Mouse (Mus musculus): ENCODE data around the gene Acvr2b.

Acvr2b gene

DNA sequence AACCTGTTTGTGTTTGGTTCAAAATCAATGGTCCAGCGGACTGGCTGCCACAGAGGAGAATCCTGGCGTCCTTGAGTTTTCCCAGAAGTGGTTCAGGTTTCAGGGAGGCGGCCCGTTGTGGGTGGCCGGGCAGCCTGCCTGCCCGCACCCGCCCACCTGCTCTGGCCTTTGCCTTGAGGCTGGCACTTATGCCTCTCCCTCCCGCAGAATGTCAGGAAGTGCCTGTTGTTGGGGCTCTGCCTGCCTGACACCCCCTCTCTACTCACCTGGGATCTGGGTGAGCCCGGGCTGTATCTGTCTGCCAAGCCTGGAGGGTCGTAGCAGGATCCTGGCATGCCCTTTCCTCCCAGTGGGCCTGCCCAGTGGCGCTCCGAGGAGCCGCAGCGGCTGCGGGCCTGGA lies 6.0 kb downstream of the Acvr2b start:
- in situ Hi-C loops (cut with MboI, MseI), result no loop called here

DNA sequence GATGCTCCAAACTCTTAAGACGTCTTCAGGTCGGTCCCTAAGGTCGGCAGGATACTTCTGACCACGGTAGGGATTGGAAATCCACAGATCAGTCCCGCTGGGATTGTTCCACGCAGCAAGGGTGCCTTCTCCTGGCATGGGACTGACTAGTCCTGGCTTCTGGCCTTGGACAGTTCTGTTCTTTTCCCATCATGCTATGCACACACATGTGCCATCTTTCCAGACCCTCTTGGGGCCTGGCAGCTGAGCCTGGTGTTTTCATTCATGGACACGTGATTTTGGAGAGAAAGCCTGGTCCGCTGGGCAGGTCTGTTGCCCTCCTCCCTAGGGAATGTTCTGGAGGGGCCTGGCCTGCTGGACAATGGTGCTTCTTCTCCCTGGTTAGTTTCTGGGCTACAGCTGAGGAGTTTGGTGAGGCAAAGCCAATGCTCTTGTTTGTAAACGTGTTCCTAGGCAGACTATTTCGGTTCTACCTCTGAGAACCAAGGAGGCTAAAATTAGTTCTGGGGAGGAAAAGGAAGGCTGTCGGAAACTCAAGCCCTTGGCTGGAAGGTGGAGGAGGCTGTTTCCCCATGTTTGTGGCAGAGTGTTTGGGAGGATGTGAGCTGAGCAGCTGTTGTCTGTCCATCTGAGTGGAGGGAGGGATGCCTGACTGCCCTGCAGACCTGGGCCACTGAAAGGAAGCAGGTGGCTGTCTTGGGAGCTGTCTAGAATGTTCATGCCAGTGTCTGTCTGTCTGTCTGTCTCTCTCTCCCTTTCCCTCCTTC lies 7.2 kb downstream of the Acvr2b start:
- in situ Hi-C loops (cut with MboI, MseI), result no loop called here

DNA sequence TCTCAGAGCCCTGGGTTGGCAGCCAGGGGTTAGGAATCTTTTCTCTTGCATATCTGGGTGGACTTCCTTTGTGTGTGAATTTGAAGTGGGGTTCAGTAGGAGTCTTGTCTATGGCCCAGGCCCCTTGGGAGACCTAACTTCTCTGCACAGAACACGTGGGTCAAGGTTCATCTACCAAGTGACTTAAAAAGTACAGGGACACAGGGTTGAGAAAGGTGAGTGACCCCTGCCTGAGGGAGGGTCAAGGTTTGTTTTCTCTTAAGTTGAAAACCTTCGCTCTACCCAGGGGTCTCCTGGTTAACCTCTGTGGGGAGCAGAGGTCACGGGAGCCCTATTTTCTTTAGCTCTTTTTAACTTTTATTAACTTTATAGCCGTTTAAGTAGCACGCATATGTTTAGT lies 7.9 kb downstream of the Acvr2b start:
- in situ Hi-C loops (cut with MboI, MseI), result no loop called here

DNA sequence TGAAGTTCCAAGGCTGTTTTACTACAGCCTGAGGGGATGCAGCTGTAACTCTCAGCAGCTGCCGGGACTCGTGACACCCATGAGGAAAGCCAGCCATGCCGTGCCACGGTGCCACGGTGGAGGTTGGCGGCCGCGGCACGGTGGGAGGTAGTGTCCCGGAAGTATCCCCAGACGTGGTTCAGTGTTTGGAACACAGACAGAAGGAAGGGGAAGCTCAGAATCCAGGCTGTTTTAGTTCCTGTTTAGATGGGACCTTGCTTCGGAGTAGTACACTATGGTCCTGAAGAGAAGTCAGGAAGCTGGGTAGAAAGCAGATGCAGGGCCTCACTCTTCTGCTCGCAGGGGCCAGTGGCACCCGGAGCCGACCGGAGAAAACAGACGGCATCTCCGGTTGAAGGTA lies 16.1 kb downstream of the Acvr2b start:
- in situ Hi-C loops (cut with MboI, MseI), result no loop called here

DNA sequence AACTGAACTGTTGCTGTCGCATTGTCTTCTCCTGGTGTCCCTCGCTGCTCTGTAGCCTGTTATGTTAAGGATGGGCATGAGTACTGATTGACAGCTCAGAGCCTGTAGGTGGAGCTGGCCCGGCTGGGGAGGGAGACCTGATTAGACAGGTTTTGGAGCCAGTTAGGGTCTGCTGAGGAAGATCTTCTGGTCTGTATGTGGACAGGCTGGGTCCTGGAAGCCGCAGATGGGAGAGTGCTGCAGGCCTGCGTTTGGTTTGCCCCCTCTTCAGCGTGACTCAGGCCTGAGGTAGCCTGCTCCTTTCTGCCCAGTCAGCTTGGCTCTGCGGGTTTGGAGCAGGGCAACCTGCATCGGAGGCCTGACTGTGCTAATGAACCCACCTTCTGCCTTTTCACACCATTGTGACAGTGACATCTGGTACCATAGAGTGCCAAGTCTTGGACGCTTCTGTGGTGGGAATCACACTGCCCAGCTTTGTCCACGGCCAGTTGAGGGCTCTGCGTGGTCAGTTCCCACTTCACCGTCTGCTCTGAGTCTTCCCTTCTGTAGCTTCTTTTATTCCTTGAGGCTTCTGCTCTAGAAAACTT lies 18.0 kb downstream of the Acvr2b start:
- in situ Hi-C loops (cut with MboI, MseI), result no loop called here

DNA sequence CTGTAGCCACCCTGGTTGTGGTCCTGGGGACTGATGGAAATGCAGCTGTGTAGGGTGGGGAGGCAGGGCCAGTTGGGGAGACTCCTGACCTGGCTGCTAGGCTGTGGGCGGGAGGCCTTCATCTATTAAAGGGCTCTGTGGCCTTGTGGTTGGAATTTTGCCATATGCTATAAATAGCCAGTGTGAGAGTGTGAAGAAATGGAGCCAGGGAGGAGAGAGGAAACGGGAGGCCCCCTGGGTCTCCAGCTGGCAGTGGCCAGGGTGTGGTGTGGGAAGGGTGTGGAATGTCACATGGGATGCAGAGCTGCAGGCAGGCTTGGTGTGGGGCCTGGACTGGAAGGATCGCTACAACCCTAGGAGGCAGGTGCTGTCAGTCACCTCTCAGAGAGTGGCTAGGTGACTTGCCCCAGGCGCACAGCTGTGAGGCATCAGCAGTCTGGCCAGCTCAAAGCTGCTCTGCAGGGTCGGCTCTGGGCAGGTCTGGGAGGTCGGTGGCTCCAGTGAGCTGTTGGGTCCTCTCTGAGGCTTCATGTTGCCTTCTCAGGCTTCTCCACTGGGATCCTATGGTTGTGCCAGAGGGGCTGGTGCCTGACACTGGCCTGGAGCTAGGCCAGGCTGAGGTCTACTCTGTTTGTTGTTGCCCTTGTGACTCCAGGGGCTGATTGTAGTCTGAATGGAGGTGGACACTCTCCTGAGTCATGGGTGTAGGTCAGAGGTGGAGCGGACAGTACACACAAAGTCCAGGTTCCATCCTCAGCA lies 23.5 kb downstream of the Acvr2b start:
- in situ Hi-C loops (cut with MboI, MseI), result no loop called here

DNA sequence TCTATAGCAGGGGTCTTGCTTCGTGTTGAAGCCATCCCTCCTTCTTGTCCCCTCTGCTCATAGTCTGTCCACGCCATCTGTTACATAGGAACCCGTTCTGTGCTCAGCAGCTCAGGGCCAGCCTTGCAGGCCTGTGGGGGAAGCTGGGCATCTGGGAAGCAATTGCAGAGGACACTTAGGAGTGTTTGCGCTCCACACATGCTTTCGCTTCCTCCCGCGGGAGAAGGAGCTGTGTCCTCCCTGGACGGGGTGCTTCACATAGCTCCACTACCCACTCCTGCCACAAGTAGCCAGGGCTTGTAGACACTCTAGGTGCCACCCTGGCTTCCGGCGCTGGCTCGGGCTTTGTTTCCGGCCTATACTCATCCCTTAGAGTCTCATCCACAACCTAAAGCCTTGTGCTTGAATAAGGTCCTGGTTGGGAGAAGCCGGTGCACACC lies 24.1 kb downstream of the Acvr2b start:
- in situ Hi-C loops (cut with MboI, MseI), result no loop called here

DNA sequence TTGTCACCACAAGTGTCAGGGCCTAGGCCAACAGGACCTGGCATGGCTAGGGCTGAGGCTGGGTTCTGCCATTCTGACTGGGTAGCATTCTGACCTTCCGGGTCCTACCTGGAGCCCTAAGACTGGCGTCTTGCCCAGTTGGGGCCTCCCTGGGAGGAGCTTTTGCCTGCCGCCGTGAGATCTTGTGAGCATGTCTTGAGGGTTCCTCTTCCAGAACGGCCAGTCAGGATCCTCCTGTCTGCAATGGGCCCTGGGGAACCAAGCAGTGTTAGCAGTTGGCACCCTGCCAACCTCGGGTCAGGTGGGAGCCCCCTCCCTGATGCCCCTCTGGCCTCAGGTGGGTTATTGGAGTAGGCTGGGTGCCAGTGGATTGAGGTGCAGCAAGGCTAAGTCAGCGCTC lies 24.6 kb downstream of the Acvr2b start:
- in situ Hi-C loops (cut with MboI, MseI), result no loop called here

DNA sequence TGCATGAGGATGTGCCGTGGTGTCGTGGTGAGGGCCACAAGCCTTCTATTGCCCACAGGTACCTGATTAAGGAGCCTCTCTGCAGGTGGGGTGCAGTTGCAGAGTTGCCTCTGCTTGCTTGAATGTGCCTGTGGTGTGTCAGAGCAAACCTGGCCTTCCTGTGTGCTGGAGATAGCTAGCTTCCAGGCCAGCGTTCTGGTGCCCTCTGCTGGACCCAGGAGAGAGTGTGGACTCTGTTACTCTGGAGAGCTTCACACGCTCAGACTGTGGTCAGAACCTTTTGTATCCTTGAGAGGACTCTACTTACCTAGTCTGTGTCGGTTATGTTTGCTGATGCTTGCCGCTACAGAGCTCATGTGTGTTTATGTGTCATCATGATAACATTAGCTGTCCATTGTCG lies 28.4 kb downstream of the Acvr2b start:
- in situ Hi-C loops (cut with MboI, MseI), result no loop called here

DNA sequence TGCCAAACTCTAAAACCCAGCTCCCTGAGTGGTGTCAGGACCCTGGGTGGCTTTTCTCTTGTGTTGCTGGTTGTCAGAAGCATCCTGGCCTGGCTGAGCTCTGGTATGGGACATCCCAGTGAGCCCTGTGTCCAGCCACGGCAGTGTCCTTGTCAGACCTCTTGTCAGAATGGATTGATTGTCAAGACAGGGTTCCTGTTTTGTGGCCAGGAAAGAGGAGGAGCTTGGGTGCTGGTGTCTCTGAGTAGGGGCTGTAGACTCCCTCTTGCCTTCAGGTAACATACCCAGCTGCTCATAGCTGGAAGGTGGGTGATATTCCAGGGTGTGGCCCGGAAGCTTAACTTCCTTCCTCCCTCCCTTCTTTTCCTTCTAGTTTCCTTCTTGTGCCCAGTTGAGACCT lies 33.9 kb downstream of the Acvr2b start:
- in situ Hi-C loops (cut with MboI, MseI), result no loop called here

DNA sequence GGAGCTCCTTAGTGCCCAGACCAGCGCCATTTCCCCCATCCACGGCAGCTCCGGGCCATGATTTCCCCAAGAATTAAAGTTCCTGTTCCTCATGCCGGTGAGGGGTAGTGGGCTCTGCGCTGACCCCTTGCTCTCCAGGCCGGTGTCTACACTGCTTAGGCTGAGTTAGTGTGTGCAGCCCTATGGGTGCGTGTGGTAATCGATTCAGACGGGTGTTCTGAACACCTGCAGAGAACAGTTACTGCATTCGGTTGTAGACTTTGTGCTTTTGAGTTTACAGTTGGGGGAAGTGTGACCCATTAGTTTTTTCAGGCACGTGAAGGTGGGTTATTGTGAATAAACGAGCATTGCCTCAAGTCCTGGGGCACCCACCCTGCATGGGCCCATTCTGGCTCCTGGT lies 36.1 kb downstream of the Acvr2b start:
- in situ Hi-C loops (cut with MboI, MseI), result no loop called here

DNA sequence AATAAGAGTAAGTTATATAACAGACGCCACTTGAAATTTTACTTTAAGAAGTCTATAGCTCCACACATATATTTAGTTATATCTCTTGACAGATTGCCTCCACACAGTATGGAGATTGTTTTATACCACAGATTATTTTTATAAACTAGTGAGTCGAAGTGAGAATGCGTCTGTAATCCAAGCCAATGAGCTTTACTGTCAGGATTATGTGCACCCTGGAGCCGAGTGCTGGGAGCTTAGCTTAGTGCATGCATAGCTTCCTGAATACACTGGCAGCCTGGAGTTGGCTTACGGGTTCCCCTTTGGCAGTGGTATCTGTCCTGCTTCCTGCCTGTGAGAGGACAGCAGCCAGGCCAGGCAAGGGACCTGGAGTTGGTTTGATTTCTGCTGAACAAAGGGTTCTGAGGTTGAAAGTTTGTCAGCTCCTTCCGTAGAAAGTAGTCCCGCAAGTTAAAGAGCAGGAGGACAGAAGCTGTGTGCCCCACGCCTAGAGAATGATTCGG lies 36.6 kb downstream of the Acvr2b start:
- in situ Hi-C loops (cut with MboI, MseI), result no loop called here

DNA sequence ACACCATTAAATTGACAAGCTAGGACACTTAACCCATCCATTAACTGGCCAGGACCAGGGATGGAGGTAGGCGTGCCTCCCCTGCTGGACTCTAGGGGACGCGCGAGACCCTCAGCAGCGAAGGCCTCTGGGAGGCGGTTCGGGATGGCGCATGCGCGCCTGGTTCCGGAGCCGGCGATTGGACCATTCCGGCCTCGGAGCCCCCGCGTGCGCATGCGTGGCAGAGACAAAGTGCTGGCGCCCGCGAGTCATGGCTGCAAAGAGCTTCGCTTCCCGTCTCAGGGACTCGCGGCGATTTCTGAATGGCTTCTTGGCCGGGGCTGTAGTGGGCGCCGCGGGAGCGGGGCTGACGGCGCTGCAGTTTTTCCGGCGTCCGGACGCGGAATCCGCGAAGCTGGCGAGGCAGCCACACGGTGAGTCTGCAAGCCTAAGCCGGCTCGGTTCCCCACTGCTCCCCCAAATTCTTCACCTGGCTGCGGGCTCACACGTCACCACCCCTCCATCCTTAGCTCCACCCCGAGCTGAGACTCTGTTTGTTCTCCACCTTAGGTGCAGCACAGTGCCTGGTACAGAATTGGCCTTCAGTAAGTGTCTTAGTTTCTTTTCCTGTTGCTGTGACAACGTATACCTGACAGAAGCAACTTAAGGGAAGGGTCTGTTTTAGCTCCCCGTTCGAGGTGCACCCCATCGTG lies 43.0 kb downstream of the Acvr2b start, which contains the start of gene Exog:
Exog (plus strand) TSS at position 206 of the 692 bp plus-strand sequence.
- in situ Hi-C loops (cut with MboI, MseI), result loop anchor here (5.0 kb wide), 1 partner anchor 98 kb away; no protein-coding TSS in a partner anchor

DNA sequence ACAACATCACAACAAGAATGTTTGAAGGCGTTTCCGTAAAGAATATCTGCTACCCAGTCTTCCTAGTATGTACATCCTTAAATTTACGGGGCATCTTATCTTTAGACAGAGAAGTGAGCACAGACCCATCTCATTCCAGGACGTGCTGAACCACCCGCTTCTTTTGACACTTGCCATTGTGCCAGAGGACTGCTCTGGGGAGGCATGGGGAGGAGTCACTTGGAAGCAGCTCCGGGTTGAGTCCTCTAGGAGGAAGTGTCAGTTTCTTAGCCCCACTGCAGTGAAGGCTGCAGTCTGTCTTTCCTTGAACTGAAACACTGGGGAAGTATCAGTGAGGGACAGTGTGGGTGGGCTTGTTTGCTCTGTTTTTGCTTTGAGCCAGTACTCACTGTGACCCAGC lies 43.8 kb downstream of the Acvr2b start:
- in situ Hi-C loops (cut with MboI, MseI), result loop anchor here (5.0 kb wide), 1 partner anchor 98 kb away; no protein-coding TSS in a partner anchor

DNA sequence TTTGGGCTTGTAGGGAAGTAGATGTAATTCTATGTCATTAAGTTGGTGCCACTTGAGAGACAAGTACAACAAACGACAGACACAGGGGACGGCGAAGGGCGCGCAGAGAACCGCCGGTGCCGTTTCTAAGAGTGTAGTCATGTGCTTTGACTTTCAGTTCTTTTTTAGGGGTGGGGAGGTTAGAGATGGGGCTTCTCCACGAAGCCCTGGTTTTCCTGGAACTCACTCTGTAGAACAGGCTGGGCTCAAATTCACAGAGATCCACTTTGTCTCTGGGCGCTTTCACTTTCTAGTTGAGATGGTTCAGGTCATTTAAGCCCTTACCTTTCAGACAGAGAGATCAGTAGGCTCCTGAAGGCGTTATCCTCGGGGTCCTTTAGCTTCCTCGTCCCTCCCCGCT lies 54.0 kb downstream of the Acvr2b start:
- in situ Hi-C loops (cut with MboI, MseI), result no loop called here

DNA sequence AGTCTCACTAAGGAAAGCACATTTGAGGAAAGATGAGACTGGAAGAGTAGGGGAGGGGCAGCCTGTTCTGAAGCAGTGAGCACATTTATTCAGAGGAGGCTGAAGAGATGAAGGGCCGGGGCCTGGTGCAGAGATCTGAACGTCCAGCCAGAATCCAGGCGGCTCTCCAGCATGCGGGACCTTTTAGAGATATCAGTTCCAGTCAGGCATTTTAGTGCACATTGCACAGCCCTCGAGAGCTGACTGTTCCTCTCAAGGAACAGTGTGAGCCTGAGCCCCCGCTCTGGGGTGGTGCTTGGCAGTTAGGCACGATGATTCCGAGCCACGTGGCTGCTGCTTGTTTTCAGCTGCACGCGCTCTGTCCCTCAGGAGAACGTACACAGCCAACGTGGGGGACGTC lies 55.2 kb downstream of the Acvr2b start:
- in situ Hi-C loops (cut with MboI, MseI), result no loop called here

DNA sequence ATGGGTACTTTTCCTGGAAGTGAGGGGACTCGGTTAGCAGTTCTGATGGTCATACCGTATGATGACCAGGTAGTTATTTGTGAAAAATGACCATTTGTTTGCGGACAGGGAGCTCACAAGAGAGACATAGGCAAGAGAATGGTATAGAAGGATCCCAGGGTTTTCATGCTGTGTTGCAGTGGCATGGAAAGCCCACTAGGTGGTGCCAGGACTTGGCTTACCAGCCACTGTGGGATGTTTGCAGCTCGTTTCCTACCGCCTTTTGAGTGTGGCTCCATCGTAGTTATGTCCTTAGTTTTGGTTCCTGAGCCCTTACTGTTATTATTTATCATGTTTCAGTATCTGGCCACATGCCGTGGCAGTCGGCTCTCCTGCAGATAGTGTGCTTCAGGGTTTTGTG lies 58.5 kb downstream of the Acvr2b start:
- in situ Hi-C loops (cut with MboI, MseI), result no loop called here

DNA sequence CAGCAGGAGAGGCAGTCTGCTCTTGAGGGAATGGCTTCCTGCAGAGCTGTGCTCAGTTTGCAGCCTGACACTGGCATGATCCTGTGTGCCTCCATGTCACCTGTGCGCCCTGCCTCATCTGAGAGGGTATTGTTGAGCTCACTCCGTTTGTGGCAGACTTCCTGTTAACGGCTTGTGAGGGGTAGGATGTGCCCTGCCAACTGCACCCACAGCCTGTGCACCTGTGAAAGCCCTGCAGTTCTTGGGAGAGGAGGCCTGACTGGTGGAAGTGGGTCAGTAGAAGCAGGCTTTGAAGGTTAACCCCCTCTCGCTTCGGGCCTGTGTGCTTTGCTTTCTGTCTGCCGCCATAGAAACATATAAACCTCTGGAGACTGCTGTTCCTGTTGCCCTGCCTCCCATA lies 63.1 kb downstream of the Acvr2b start:
- in situ Hi-C loops (cut with MboI, MseI), result no loop called here

DNA sequence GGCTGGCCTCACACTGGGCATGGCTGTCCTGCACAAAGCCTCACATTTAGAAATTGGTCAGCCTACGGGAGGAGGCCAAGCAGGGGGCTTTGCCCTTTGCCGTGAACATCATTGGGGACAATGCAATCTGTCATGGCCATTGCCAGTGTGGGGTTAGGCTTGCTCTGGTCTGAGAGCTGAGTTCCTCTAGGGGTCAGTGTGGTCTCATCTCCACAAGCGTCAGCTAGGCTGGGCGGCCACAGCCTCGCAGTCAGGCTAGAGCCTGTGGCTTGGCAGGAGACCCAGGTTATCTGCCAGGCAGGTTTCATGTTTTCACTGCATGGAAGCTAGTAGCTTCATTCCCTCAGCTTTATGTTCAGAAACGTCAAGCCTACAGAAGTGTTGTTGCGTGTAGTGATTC lies 63.7 kb downstream of the Acvr2b start:
- in situ Hi-C loops (cut with MboI, MseI), result no loop called here

DNA sequence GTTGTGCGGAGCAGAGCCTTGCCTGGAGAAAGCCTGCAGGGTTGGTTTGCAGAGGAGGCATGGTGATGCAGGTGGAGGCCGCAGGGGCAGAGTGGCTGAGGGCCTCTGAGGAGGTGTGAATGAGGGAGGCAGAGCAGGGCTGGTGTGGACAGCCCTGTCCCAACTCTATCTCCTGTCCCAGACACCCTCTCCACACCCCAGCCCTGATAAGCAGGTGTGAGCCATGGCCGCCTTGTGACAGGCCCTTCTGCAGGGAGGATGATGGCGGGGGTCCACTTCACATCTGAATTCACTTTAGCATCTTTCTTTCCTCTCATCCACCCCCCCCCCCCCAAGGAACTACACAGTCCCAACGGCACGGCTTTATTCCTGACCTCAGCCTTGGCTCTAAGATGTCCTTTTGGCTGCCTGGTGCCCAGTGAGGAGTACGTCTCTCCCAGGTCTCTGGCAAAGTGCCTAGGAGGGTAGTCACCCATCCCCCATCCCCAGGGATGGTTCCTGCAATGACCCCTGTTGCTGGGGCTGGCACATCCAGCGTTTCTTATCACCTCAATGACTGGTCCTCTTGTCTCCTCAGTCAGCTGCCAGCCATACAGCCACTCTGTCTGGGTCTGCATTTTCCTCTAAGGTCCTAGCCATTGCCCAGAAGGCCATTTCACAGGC lies 67.9 kb downstream of the Acvr2b start:
- in situ Hi-C loops (cut with MboI, MseI), result no loop called here

DNA sequence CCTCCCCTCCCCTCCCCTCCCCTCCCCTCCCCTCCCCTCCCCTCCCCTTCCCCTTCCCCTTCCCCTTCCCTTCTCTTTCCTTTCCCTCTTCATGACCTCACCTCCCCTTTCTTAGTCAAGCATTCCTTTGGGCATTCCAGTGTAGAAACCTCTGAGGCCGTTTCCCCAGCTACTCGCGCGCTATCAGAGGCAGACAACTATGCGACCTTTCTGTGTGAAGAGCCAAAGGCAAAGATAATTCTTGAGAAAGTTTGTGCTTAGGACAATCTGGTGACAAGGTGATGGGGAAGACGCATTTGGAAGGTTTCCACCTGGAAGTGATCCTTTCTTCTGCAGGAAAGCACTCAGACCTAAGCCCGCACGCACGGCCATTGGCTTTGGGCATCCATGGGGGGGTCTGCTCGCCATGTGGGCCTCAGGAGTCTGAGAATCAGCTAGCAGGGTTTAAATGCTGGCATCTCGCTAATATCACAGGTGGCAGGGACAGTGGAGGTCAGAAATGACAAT lies 70.5 kb downstream of the Acvr2b start:
- in situ Hi-C loops (cut with MboI, MseI), result no loop called here
